Mouse (Mus musculus) liver, postnatal 0 days (tissue): ENCODE measurements at regions not wholly inside any gene's neighbourhood (a gene's known extent, or its start where the extent isn't known, plus 50 kb on each side); places are given as distances from the start of the nearest gene placed in this dataset.

Experiments used
- CTCF ChIP-seq: sonication (generic); IDR thresholded peaks from 2 replicates; pipeline ENCODE4 v1.5.1; 2016; ENCODE audit warnings: antibody characterized with exemption, low read depth
- EP300 ChIP-seq: IDR thresholded peaks from 2 replicates; pipeline ENCODE4 v1.6.1; 2016; ENCODE audit warnings: antibody characterized with exemption, low read depth, mild to moderate bottlenecking

GRCm38 (mm10) chr13:101305695-101306413 lies 462.2 kb downstream of the Pik3r1 start:
- TF ChIP-seq CTCF (no peak), EP300 (no peak)
